Mouse (Mus musculus): ENCODE results near the gene Hdac4. TPM values are rescaled to one million over a fixed set of nuclear protein-coding genes. Genes with fewer than 3 reads are reported as not detected.

Hdac4 gene
- polyA plus RNA-seq, 1 experiment from 2014 or later: 11.3 TPM

DNA sequence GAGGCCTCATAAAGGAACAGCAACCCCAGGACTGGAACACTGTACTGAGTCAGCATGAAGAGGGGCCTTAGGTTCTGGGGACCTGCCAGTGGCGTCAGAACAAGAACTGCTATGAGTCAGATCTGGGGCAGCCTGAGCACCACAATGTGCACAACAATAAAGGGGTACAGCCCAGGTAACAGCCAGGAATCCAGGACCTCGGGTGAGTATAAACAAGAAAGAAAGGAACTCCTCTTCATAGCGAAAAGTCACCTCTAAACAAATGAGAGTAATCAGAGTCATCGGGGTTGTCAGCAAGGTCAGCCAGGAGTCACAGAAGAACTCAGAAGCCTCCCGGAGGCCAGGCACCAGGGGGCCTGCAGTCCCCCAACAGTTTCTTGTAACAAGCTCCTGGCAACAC lies 76.2 kb downstream of the Hdac4 start:
- Histone ChIP-seq H3K4me3 (ENCODE audit: low read length) (no peak overlapping the region), H3K27me3 (replicated peaks; ENCODE audit: control insufficient read depth, insufficient read depth, low read length) (no peaks in the 10 kb centered on the region), H3K9me3 (ENCODE audit: control insufficient read depth, low read length) (no peaks in the 10 kb centered on the region), H3K4me2 (ENCODE audit: low read depth, low read length) (no peak overlapping the region), H3K9ac (ENCODE audit: low read depth, low read length) (no peak overlapping the region), H3K27ac (ENCODE audit: low read length) (no peak overlapping the region), H3K36me3 (ENCODE audit: control insufficient read depth, insufficient read depth, low read length) (no peaks in the 10 kb centered on the region), H3K4me1 (ENCODE audit: control insufficient read depth, insufficient read depth, low read length) (no peaks in the 10 kb centered on the region)
- ATAC-seq: no peak
- WGBS: 33% methylated on average over 5 of the region's 5 CpGs

DNA sequence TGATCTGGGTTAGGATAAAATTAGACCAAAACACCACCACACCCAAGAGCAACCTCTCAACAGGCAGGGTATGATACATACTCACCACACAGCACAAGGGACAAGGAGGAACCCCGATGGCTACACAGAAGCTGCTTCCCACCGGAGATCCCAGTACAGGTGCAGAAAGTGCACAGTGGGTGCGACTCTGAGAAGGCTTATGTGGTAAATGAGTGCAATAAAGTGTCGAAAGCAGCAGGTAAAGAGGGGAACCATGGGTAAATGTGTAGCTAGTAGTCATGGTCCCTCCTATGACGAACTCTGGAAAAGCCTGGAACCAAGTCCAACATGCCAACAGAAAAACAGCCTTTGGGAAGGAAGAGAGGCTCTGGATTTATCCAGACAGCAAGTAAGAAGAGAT lies 77.9 kb downstream of the Hdac4 start:
- Histone ChIP-seq H3K36me3 (ENCODE audit: control insufficient read depth, insufficient read depth, low read length) (no peaks in the 10 kb centered on the region), H3K27ac (ENCODE audit: low read length) (no peak overlapping the region), H3K4me3 (ENCODE audit: low read length) (no peak overlapping the region), H3K9ac (ENCODE audit: low read depth, low read length) (0 out of 2 replicates have a peak overlapping the region, but pooled peaks have one; percentile 6), H3K4me2 (ENCODE audit: low read depth, low read length) (no peak overlapping the region), H3K9me3 (ENCODE audit: control insufficient read depth, low read length) (no peaks in the 10 kb centered on the region), H3K27me3 (replicated peaks; ENCODE audit: control insufficient read depth, insufficient read depth, low read length) (no peaks in the 10 kb centered on the region), H3K4me1 (ENCODE audit: control insufficient read depth, insufficient read depth, low read length) (peaks cover 9% of the 10 kb centered on the region)
- WGBS: 83% methylated on average over 5 of the region's 5 CpGs
- ATAC-seq: peak; percentile 55

DNA sequence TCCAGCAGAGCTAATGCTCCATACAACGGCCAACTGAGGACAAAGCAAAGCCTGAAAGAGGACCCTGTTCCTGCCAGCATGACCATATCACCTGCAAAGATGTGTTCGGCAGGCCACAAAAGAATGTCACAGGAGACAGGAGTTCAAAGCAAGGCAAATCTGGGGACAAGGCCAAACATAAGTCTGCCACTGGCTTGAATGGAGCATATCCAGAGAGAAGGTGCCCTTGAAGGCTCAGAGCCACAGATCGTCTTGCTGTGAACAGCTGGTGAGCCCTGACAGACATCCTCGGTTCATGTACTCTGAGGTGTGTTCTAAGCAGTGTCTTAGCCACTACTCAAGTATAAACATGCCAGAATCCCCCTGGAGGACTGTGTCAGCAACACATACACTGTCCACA lies 79.3 kb downstream of the Hdac4 start:
- Histone ChIP-seq H3K9ac (ENCODE audit: low read depth, low read length) (no peak overlapping the region), H3K36me3 (ENCODE audit: control insufficient read depth, insufficient read depth, low read length) (no peaks in the 10 kb centered on the region), H3K4me3 (ENCODE audit: low read length) (no peak overlapping the region), H3K27me3 (replicated peaks; ENCODE audit: control insufficient read depth, insufficient read depth, low read length) (no peaks in the 10 kb centered on the region), H3K27ac (ENCODE audit: low read length) (no peak overlapping the region), H3K4me1 (ENCODE audit: control insufficient read depth, insufficient read depth, low read length) (peaks cover 11% of the 10 kb centered on the region), H3K4me2 (ENCODE audit: low read depth, low read length) (no peak overlapping the region), H3K9me3 (ENCODE audit: control insufficient read depth, low read length) (no peaks in the 10 kb centered on the region)
- 71% methylated on average over 4 of the region's 4 CpGs for WGBS
- ATAC-seq: no peak

DNA sequence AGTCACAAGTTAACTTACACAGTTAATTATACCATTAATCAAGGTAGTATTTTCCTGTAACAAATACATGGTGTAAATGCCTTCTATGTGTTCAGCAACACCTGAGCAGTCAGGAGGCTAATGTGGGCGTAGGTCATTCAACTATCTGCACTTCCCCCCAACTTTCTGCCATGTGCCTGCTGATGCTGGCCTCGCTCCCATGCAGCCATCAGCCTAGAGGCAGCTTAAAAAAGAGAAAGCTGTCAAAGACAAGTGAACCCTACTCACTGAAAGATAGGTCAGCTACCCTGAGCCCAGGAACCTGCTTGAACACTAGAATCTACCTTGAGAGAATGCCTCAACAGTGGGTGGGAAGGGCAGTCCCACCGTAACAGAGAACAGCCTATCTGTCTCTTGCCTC lies 81.4 kb downstream of the Hdac4 start:
- H3K9ac ChIP-seq (ENCODE audit: low read depth, low read length): no peak overlapping the region
- no peak overlapping the region for H3K4me2 ChIP-seq (ENCODE audit: low read depth, low read length)
- H3K9me3 ChIP-seq (ENCODE audit: control insufficient read depth, low read length): no peaks in the 10 kb centered on the region
- peaks cover 11% of the 10 kb centered on the region for H3K4me1 ChIP-seq (ENCODE audit: control insufficient read depth, insufficient read depth, low read length)
- H3K4me3 ChIP-seq (ENCODE audit: low read length): no peak overlapping the region
- H3K36me3 ChIP-seq (ENCODE audit: control insufficient read depth, insufficient read depth, low read length): no peaks in the 10 kb centered on the region
- WGBS: 90% methylated on average over 3 of the region's 3 CpGs
- H3K27ac ChIP-seq (ENCODE audit: low read length): no peak overlapping the region
- no peak; the same call in 1 of the 2 replicates for ATAC-seq
- H3K27me3 ChIP-seq (replicated peaks; ENCODE audit: control insufficient read depth, insufficient read depth, low read length): no peaks in the 10 kb centered on the region

DNA sequence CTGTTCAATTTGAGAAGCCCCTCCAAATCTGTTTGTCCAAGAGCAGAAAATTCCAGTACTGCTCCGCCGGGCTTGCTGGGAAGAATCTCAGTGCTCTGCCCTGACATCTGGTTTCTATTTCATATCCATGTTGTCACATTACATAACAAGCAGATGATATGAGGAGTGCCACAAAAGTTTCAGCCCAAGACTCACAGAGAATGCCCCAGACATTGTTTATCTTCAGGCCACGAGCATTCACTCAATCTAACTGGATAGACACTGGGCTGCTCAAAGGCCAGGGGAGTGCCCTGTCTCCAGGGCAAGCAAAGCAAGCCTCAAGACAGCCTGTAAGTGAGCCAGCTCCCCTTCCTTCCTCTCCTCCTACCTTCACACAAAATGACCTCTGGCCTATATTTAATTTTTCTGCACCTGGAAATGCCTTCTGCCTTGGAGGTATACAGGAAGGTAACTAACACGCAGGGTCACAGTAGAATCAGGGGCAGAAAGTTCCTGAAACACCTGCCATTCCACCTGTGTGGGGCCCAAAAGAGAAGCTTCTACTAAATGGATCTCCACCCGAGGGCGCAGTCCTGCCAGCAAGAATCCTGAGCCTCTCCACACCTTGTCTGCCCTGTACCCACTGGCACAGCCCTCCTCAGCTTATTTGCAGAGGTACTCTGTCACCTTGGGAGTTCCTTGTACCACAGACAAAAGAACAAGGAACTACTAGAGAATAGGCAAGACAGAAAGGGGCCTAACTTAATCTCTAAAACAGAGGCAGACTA lies 82.1 kb downstream of the Hdac4 start:
- no peaks in the 10 kb centered on the region for H3K36me3 ChIP-seq (ENCODE audit: control insufficient read depth, insufficient read depth, low read length)
- H3K9me3 ChIP-seq (ENCODE audit: control insufficient read depth, low read length): no peaks in the 10 kb centered on the region
- peak; percentile 80 for ATAC-seq
- H3K4me1 ChIP-seq (ENCODE audit: control insufficient read depth, insufficient read depth, low read length): peaks cover 11% of the 10 kb centered on the region
- H3K27me3 ChIP-seq (replicated peaks; ENCODE audit: control insufficient read depth, insufficient read depth, low read length): no peaks in the 10 kb centered on the region
- 51% methylated on average over 6 of the region's 6 CpGs for WGBS
- H3K4me2 ChIP-seq (ENCODE audit: low read depth, low read length): no peak overlapping the region
- H3K27ac ChIP-seq (ENCODE audit: low read length): peak overlapping the region; percentile 17; the same call in 1 of the 2 replicates
- H3K9ac ChIP-seq (ENCODE audit: low read depth, low read length): no peak overlapping the region
- no peak overlapping the region for H3K4me3 ChIP-seq (ENCODE audit: low read length)

DNA sequence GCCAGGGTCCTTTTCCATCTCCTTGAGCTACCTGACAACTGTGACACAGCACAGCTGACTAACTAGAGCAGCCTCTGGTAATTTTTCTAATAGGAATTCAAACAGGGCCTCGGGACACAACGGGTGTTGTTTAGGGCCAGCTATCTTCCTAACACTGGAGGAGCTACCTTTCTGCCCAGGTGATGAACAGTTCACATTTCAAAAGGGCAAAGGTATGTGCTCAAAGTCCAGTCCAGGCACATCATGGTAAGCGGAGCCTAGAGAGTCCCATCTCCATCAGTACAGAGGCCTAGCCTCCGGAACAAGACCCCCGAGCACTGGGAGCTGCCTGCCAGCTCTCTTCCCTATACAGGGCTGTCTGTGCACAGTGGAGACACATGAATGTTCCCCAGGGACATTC lies 82.9 kb downstream of the Hdac4 start:
- Histone ChIP-seq H3K27me3 (replicated peaks; ENCODE audit: control insufficient read depth, insufficient read depth, low read length) (no peaks in the 10 kb centered on the region), H3K9ac (ENCODE audit: low read depth, low read length) (no peak overlapping the region), H3K4me3 (ENCODE audit: low read length) (no peak overlapping the region), H3K4me2 (ENCODE audit: low read depth, low read length) (no peak overlapping the region), H3K36me3 (ENCODE audit: control insufficient read depth, insufficient read depth, low read length) (no peaks in the 10 kb centered on the region), H3K27ac (ENCODE audit: low read length) (no peak overlapping the region), H3K9me3 (ENCODE audit: control insufficient read depth, low read length) (no peaks in the 10 kb centered on the region), H3K4me1 (ENCODE audit: control insufficient read depth, insufficient read depth, low read length) (peaks cover 11% of the 10 kb centered on the region)
- ATAC-seq: no peak
- WGBS: 82% methylated on average over 5 of the region's 5 CpGs

DNA sequence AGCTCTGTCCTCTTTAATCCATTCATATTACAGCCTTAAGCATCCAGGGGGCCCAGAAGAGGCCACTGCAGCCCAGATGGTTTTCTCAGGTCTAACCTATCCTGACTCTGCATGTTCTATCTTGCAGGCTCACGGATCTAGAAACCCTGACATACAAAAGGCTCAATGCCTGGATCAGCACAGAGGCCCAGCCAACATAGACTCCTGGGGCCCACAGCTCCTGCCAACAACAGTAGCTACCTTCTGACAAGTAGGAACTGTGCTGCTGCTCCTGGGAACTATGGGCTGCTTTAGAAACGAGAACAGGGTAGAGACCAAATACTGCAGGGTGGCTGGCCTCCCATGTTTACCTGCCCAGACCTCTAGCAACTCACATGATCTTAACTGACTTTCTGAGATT lies 83.9 kb downstream of the Hdac4 start:
- H3K4me1 ChIP-seq (ENCODE audit: control insufficient read depth, insufficient read depth, low read length): peaks cover 11% of the 10 kb centered on the region
- H3K9me3 ChIP-seq (ENCODE audit: control insufficient read depth, low read length): no peaks in the 10 kb centered on the region
- H3K4me3 ChIP-seq (ENCODE audit: low read length): no peak overlapping the region
- H3K27me3 ChIP-seq (replicated peaks; ENCODE audit: control insufficient read depth, insufficient read depth, low read length): no peaks in the 10 kb centered on the region
- no peak overlapping the region for H3K4me2 ChIP-seq (ENCODE audit: low read depth, low read length)
- H3K36me3 ChIP-seq (ENCODE audit: control insufficient read depth, insufficient read depth, low read length): no peaks in the 10 kb centered on the region
- WGBS: 71% methylated on average over 2 of the region's 2 CpGs
- no peak overlapping the region for H3K9ac ChIP-seq (ENCODE audit: low read depth, low read length)
- no peak for ATAC-seq
- no peak overlapping the region for H3K27ac ChIP-seq (ENCODE audit: low read length)

DNA sequence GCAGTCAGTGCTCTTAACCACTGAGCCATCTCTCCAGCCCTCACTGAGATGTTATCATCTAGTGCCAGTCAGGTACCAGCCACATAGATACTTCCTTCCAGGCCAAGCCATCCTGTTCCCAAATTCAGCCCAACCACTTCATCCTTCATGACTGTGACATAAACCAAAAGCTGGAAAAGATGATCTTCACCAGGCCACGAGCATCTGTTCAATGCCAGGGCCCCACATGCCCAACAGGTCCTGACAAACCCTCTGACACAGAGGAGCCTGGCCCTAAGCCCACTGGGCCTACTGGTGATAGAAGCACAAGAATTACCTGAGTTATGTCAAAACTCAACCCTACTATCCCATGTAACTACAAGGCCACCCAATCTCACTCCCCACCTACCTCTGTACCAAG lies 84.5 kb downstream of the Hdac4 start:
- no peaks in the 10 kb centered on the region for H3K36me3 ChIP-seq (ENCODE audit: control insufficient read depth, insufficient read depth, low read length)
- peaks cover 11% of the 10 kb centered on the region for H3K4me1 ChIP-seq (ENCODE audit: control insufficient read depth, insufficient read depth, low read length)
- no peak overlapping the region for H3K4me2 ChIP-seq (ENCODE audit: low read depth, low read length)
- H3K4me3 ChIP-seq (ENCODE audit: low read length): no peak overlapping the region
- no peaks in the 10 kb centered on the region for H3K27me3 ChIP-seq (replicated peaks; ENCODE audit: control insufficient read depth, insufficient read depth, low read length)
- no peak overlapping the region for H3K9ac ChIP-seq (ENCODE audit: low read depth, low read length)
- WGBS: 83% methylated on average over 1 of the region's 1 CpGs
- no peak for ATAC-seq
- H3K27ac ChIP-seq (ENCODE audit: low read length): no peak overlapping the region
- no peaks in the 10 kb centered on the region for H3K9me3 ChIP-seq (ENCODE audit: control insufficient read depth, low read length)

DNA sequence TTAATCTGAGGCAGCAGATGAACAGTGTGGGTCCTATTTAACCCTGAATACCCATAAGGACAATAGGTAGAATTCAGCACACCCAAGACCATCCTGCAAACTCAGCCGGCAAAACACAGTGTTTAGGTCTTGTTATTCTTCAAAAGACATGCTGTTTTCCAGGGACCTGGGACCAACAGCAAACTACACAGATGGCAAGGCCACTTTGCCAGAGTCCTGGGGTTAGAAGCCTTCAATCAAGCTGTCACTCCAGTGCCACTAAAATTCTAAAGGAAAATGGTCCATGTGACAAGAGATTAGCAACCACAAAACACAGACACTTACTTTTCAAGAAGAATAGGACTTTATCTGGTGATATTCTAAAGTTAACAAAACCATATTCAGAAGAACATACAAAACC lies 86.3 kb downstream of the Hdac4 start:
- no peak overlapping the region for H3K27ac ChIP-seq (ENCODE audit: low read length)
- no peaks in the 10 kb centered on the region for H3K36me3 ChIP-seq (ENCODE audit: control insufficient read depth, insufficient read depth, low read length)
- H3K9ac ChIP-seq (ENCODE audit: low read depth, low read length): no peak overlapping the region
- no peaks in the 10 kb centered on the region for H3K9me3 ChIP-seq (ENCODE audit: control insufficient read depth, low read length)
- H3K4me3 ChIP-seq (ENCODE audit: low read length): no peak overlapping the region
- H3K4me2 ChIP-seq (ENCODE audit: low read depth, low read length): no peak overlapping the region
- 79% methylated on average over 1 of the region's 1 CpGs for WGBS
- peaks cover 11% of the 10 kb centered on the region for H3K4me1 ChIP-seq (ENCODE audit: control insufficient read depth, insufficient read depth, low read length)
- no peaks in the 10 kb centered on the region for H3K27me3 ChIP-seq (replicated peaks; ENCODE audit: control insufficient read depth, insufficient read depth, low read length)
- ATAC-seq: no peak

DNA sequence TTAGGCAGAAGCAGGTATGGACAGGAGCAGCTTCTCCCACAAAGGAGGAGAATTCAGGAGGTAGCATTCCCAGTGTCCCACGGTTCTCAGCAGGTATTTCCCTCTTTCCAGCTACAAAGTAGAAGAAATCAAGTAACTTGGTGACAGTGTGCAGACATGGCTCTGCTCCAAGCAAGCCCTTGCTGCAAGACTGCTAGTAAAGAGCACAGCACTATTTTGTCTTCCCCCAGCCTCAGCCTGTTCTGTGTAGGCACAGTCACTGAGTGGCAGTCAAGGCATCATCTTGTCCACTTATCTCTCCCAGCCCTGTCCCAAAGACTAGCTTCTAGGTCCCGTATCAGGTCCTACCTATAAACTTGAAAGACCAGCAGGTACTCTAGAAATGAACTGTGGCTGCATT lies 86.9 kb downstream of the Hdac4 start:
- Histone ChIP-seq H3K36me3 (ENCODE audit: control insufficient read depth, insufficient read depth, low read length) (no peaks in the 10 kb centered on the region), H3K27ac (ENCODE audit: low read length) (no peak overlapping the region), H3K27me3 (replicated peaks; ENCODE audit: control insufficient read depth, insufficient read depth, low read length) (no peaks in the 10 kb centered on the region), H3K9me3 (ENCODE audit: control insufficient read depth, low read length) (no peaks in the 10 kb centered on the region), H3K9ac (ENCODE audit: low read depth, low read length) (no peak overlapping the region), H3K4me3 (ENCODE audit: low read length) (no peak overlapping the region), H3K4me1 (ENCODE audit: control insufficient read depth, insufficient read depth, low read length) (peaks cover 9% of the 10 kb centered on the region), H3K4me2 (ENCODE audit: low read depth, low read length) (no peak overlapping the region)
- WGBS: 80% methylated on average over 2 of the region's 2 CpGs
- ATAC-seq: no peak

Measured in intestine, embryonic 16.5 days (tissue).